Mouse (Mus musculus): ENCODE data around the gene Enthd1.

GRCm38 (mm10) chr15:80413988-80414721 lies 150.8 kb downstream of the Enthd1 start:
- TF ChIP-seq CTCF (IDR thresholded peaks at IDR 0.05), result no peak
- TF ChIP-seq EP300 (IDR thresholded peaks at IDR 0.05; ENCODE audit: insufficient read depth, low read depth, low read length), result no peak
- no peak for TF ChIP-seq POLR2A (IDR thresholded peaks at IDR 0.05; ENCODE audit: insufficient read depth, low read depth, low read length)
